Mouse (Mus musculus): Measurements from ENCODE around the gene Ppm1a. TPM values are rescaled to one million over a fixed set of nuclear protein-coding genes. Genes with fewer than 3 reads are reported as not detected.
"Not testable (repeated sequence)": the region's sequence is repeated elsewhere in the genome, so short reads cannot be mapped to it uniquely, and the experiment has no call there.

Gene Ppm1a
- polyA plus RNA-seq, 1 experiment, result 80.6 TPM

- Histone ChIP-seq H3ac (ENCODE audit: control insufficient read depth, insufficient read length, low read depth) (no peak overlapping the region), H3K27me3 (ENCODE audit: control insufficient read depth, insufficient read depth, insufficient read length) (no peaks in the 10 kb centered on the region), H3K79me3 (ENCODE audit: low read depth) (peaks cover 94% of the 10 kb centered on the region), H3K36me3 (ENCODE audit: control insufficient read depth, insufficient read depth) (peaks cover 13% of the 10 kb centered on the region), H3K4me3 (ENCODE audit: insufficient read depth, poor library complexity, severe bottlenecking) (no peak overlapping the region), H3K79me2 (ENCODE audit: control insufficient read depth, insufficient read depth) (peaks cover 100% of the 10 kb centered on the region)
- TF ChIP-seq FOSL1 (IDR thresholded peaks at IDR 0.05; ENCODE audit: insufficient read depth, low read length, poor library complexity, severe bottlenecking) (no peak), USF1 (IDR thresholded peaks at IDR 0.05; ENCODE audit: low read depth) (no peak), MAX (IDR thresholded peaks at IDR 0.05) (no peak), MYOG (IDR thresholded peaks at IDR 0.05; ENCODE audit: control insufficient read depth, extremely low read depth, insufficient read length) (no peak), MYOD1 (IDR thresholded peaks at IDR 0.05; ENCODE audit: control insufficient read depth, insufficient read length, low read depth) (no peak), CEBPB (IDR thresholded peaks at IDR 0.05; ENCODE audit: low read depth) (no peak)
These were observed 13.9 kb downstream of the Ppm1a start for GRCm38 (mm10) chr12:72771153-72771552.

- Histone ChIP-seq H3K27me3 (ENCODE audit: control insufficient read depth, insufficient read depth, insufficient read length) (no peaks in the 10 kb centered on the region), H3K36me3 (ENCODE audit: control insufficient read depth, insufficient read depth) (peaks cover 14% of the 10 kb centered on the region), H3K79me3 (ENCODE audit: low read depth) (peaks cover 94% of the 10 kb centered on the region), H3K79me2 (ENCODE audit: control insufficient read depth, insufficient read depth) (peaks cover 100% of the 10 kb centered on the region), H3ac (ENCODE audit: control insufficient read depth, insufficient read length, low read depth) (no peak overlapping the region), H3K4me3 (ENCODE audit: insufficient read depth, poor library complexity, severe bottlenecking) (no peak overlapping the region)
- TF ChIP-seq CTCF (IDR thresholded peaks at IDR 0.05; ENCODE audit: control insufficient read depth, insufficient read depth, insufficient read length) (no peak), MYOG (IDR thresholded peaks at IDR 0.05; ENCODE audit: control insufficient read depth, extremely low read depth, insufficient read length) (no peak), FOSL1 (IDR thresholded peaks at IDR 0.05; ENCODE audit: insufficient read depth, low read length, poor library complexity, severe bottlenecking) (no peak), MYOD1 (IDR thresholded peaks at IDR 0.05; ENCODE audit: control insufficient read depth, insufficient read length, low read depth) (no peak), CEBPB (IDR thresholded peaks at IDR 0.05; ENCODE audit: low read depth) (no peak), USF1 (IDR thresholded peaks at IDR 0.05; ENCODE audit: low read depth) (no peak), MAX (IDR thresholded peaks at IDR 0.05) (no peak)
These were observed 14.5 kb downstream of the Ppm1a start for GRCm38 (mm10) chr12:72771711-72772110.

- Histone ChIP-seq H3ac (ENCODE audit: control insufficient read depth, insufficient read length, low read depth) (no peak overlapping the region), H3K79me2 (ENCODE audit: control insufficient read depth, insufficient read depth) (peaks cover 100% of the 10 kb centered on the region), H3K4me3 (ENCODE audit: insufficient read depth, poor library complexity, severe bottlenecking) (no peak overlapping the region), H3K27me3 (ENCODE audit: control insufficient read depth, insufficient read depth, insufficient read length) (no peaks in the 10 kb centered on the region), H3K79me3 (ENCODE audit: low read depth) (peaks cover 92% of the 10 kb centered on the region), H3K36me3 (ENCODE audit: control insufficient read depth, insufficient read depth) (peaks cover 14% of the 10 kb centered on the region)
- TF ChIP-seq MAX (IDR thresholded peaks at IDR 0.05) (no peak), FOSL1 (IDR thresholded peaks at IDR 0.05; ENCODE audit: insufficient read depth, low read length, poor library complexity, severe bottlenecking) (no peak), MYOD1 (IDR thresholded peaks at IDR 0.05; ENCODE audit: control insufficient read depth, insufficient read length, low read depth) (no peak), CTCF (IDR thresholded peaks at IDR 0.05; ENCODE audit: control insufficient read depth, insufficient read depth, insufficient read length) (no peak), CEBPB (IDR thresholded peaks at IDR 0.05; ENCODE audit: low read depth) (no peak), USF1 (IDR thresholded peaks at IDR 0.05; ENCODE audit: low read depth) (no peak), MYOG (IDR thresholded peaks at IDR 0.05; ENCODE audit: control insufficient read depth, extremely low read depth, insufficient read length) (no peak)
These were observed 16.7 kb downstream of the Ppm1a start for GRCm38 (mm10) chr12:72773921-72774320.

- H3ac ChIP-seq (ENCODE audit: control insufficient read depth, insufficient read length, low read depth), result no peak overlapping the region
- no peak overlapping the region for H3K4me3 ChIP-seq (ENCODE audit: insufficient read depth, poor library complexity, severe bottlenecking)
- TF ChIP-seq MAX (IDR thresholded peaks at IDR 0.05) (no peak), FOSL1 (IDR thresholded peaks at IDR 0.05; ENCODE audit: insufficient read depth, low read length, poor library complexity, severe bottlenecking) (no peak), CEBPB (IDR thresholded peaks at IDR 0.05; ENCODE audit: low read depth) (no peak), MYOD1 (IDR thresholded peaks at IDR 0.05; ENCODE audit: control insufficient read depth, insufficient read length, low read depth) (no peak)
- H3K79me3 ChIP-seq (ENCODE audit: low read depth), result peaks cover 92% of the 10 kb centered on the region
- peaks cover 100% of the 10 kb centered on the region for H3K79me2 ChIP-seq (ENCODE audit: control insufficient read depth, insufficient read depth)
- H3K27me3 ChIP-seq (ENCODE audit: control insufficient read depth, insufficient read depth, insufficient read length), result no peaks in the 10 kb centered on the region
- H3K36me3 ChIP-seq (ENCODE audit: control insufficient read depth, insufficient read depth), result peaks cover 15% of the 10 kb centered on the region
These were observed 20.0 kb downstream of the Ppm1a start for GRCm38 (mm10) chr12:72777244-72777643.

GRCm38 (mm10) chr12:72780136-72780535, 22.9 kb downstream of the Ppm1a start:
- Histone ChIP-seq H3K79me2 (ENCODE audit: control insufficient read depth, insufficient read depth) (peaks cover 99% of the 10 kb centered on the region), H3ac (ENCODE audit: control insufficient read depth, insufficient read length, low read depth) (no peak overlapping the region), H3K27me3 (ENCODE audit: control insufficient read depth, insufficient read depth, insufficient read length) (no peaks in the 10 kb centered on the region), H3K79me3 (ENCODE audit: low read depth) (peaks cover 84% of the 10 kb centered on the region), H3K36me3 (ENCODE audit: control insufficient read depth, insufficient read depth) (peaks cover 31% of the 10 kb centered on the region), H3K4me3 (ENCODE audit: insufficient read depth, poor library complexity, severe bottlenecking) (no peak overlapping the region)
- TF ChIP-seq MYOD1 (IDR thresholded peaks at IDR 0.05; ENCODE audit: control insufficient read depth, insufficient read length, low read depth), result no peak
- no peak for TF ChIP-seq CEBPB (IDR thresholded peaks at IDR 0.05; ENCODE audit: low read depth)
- no peak for TF ChIP-seq FOSL1 (IDR thresholded peaks at IDR 0.05; ENCODE audit: insufficient read depth, low read length, poor library complexity, severe bottlenecking)
- no peak for TF ChIP-seq USF1 (IDR thresholded peaks at IDR 0.05; ENCODE audit: low read depth)

GRCm38 (mm10) chr12:72782786-72783185, 25.5 kb downstream of the Ppm1a start:
- not testable (repeated sequence) for H3K4me3 ChIP-seq (ENCODE audit: insufficient read depth, poor library complexity, severe bottlenecking); H3K27me3 ChIP-seq (ENCODE audit: control insufficient read depth, insufficient read depth, insufficient read length); H3ac ChIP-seq (ENCODE audit: control insufficient read depth, insufficient read length, low read depth)
- Histone ChIP-seq H3K79me3 (ENCODE audit: low read depth) (peaks cover 72% of the 10 kb centered on the region), H3K79me2 (ENCODE audit: control insufficient read depth, insufficient read depth) (peaks cover 96% of the 10 kb centered on the region), H3K36me3 (ENCODE audit: control insufficient read depth, insufficient read depth) (peaks cover 40% of the 10 kb centered on the region)
